Mouse (Mus musculus): ENCODE results near the gene Slc26a1.
"Not testable (repeated sequence)": the region's sequence is repeated elsewhere in the genome, so short reads cannot be mapped to it uniquely, and the experiment has no call there.

Gene Slc26a1

DNA sequence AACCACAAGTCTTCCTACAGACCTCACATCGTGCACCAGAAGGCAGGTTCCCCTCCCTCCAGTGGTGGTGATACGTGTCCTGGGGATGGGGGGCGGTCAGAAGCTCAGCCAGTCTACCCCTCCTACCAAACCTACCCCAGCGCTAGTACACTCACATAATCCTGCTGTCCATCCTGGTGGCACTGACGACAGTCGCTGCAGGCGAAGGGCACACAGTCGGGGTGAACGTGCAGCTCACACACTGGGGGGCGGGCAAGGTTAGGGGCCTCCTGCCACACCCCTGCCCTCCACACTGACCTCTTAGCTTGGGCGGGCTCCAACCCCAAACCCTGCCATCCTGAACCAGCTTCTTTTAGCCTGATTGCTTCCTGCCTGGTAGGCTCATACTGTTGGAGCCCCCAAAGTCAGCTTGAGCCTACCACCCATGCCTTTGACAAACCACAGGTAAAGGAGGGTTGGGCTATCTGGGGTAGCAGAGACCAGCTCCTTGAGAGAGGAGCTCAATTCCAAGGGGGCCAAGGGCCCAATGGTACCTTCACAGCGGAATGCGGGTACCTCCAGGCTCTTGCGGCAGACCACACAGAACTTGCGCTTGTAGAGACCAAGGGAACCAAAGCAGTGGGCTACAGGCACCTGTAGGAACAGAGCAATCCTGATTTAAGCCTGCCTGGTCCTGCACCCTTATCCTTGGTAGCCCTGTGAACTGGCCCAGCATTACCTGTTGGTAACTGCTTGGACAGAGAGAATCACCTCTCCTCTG lies 19.3 kb downstream of the Slc26a1 start:
- DNase-seq: no peak

DNA sequence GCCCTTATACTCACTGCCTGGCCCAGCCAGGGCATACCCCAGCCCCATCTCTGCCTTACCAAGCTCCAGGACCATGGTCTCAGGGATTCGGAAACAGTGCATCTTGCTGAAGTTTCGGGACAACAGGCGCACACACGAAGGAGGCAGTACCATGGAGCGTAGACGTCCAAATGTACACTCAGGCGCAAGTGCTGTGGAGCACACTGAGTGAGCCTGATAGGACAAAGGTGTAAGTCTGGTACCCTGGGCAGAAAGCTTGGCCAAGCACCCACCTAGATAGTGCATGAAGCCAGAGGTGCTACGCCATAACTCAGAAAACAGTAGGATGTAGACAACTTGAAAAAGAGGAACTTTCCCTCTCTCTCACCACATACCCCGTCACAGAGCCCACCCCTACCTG lies 20.0 kb downstream of the Slc26a1 start:
- no peak for DNase-seq

DNA sequence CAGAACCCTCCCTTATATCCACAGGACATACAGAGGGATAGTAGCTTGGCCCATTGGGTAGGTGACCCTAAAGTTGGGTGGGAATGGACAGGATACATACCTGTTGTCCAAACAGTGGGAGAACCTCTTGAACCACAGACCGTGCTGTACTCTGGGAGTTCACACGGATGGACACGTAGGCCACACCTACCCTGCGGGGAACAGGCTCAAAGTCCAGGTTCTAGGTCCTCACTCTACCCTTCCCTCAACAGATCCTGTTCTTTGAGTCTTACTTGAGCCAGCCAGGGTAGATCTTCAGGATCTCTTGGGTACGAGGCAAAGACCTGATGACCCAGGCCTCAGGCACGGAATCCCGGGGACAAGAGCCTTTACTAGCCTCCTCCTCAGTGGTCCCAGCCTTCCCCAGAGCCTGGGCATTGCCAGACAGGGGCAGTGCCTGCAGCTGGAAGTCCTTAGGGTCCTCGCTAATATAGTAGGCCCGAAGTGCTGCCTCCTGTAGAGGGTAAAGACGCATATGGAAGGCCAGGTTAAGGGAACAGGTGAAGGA lies 20.9 kb downstream of the Slc26a1 start:
- DNase-seq: no peak

DNA sequence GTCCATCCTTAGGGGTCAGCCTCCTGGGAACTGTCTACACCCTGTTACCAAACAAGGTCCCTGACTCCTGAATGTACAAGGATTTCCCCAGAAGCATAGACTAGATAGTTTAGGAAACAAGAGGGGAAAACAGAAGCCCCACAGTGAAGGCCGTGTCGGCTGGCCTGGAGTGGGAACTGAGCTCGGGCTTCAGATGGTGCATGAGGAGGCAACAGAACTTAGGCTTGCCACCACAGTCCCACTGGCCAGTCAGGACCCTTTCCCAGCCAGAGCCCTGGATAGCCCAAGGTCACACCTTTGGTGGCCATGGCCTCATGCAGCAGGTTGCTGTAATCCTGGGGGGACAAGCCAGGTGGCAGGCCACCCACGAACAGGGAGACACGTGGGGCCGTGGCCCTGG lies 22.0 kb downstream of the Slc26a1 start:
- DNase-seq: no peak

DNA sequence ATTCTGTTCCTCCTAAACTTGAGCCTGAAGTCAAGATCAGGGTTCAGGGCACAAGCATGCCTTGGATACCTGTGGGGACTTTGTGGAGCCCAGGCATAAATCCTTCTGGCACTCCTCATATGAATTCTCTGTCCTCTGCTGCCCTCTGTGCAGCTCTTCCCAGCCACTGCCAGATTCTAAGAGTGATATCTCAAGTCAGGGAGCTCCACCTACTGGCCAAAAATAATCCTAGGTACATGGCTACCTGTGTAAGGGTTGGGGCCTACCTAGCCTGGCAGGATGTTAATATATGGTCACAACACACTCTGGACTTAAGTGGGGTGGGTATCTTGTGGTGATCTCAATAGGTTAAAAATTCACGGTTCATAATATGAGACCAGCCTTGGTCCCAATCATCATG lies 23.5 kb downstream of the Slc26a1 start:
- DNase-seq: peak; percentile 71 to 85

DNA sequence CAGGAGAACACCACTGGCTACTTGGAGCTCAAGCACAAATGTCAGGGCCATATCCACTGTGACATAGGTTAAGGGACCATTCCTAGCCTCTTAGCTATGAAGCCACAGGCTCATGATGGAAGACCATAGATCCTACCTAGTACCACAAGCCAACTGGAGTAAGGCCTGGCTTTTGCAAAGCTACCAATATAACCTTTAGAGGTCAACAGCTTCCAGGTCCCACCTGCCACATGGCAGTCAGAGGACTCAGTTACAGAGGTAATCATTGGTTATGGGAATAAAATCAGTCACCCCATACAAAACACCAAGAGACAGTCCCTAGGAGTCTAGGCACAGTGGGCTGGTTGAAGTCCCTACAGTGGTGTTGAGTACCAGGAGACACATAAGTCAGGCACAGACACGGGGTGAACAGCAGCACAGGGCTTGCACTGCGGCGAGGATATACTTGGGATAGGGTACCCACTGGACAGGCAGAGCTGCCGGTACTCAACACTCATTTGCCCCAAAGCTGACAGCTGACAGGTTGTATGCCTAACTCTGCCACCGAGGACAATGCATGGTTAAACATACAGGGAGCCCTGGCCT lies 24.1 kb downstream of the Slc26a1 start:
- DNase-seq: no peak

DNA sequence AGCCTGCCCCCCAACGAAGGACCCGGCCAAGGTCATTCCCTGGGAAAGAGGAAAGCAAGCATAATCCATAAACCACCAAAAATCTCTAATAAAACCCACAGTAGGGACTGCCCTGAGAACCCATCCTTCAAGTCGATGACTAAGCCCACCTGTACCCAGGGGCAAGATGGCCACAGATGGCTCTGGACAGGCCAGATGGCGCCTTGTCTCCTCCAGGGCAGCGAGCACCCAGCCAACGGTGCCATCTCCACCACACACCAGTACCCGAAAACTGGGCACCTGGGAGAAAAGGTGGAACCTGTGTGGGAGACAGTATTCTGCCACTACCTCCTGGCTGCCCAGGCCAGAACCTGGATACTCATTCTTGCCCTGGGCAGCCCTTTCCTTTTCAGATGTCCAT lies 25.0 kb downstream of the Slc26a1 start:
- DNase-seq: peak; percentile 62 to 76

DNA sequence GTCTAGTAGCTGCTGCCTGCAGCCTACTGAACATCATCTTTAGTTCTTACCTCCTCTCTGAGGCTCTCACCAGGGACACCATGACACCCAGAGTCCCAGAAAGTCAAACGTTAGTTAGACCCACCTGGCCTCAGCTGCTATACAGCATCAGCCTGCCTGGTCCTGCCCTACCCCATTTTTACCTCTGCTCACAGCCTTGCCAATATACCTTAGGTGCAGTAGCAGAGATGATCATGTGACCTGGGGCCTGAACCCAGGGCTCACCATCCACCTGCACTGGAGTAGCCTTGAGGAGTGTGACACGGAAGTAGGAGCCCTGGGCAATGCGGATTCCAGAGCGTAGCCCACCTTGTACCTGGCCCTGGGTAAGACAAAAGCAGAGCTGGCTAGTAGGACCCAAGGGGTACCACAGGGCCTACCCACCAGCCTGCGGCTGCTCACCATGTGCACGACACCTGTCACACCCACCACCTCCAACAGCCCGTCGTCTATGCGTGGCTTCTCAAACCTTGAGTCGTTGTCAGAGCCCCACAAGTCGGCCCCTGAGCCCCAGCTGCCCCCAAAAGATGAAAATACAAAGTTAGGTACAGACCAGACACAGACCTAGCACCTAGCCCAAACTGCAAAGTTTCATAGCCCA lies 26.3 kb downstream of the Slc26a1 start:
- DNase-seq: no peak

DNA sequence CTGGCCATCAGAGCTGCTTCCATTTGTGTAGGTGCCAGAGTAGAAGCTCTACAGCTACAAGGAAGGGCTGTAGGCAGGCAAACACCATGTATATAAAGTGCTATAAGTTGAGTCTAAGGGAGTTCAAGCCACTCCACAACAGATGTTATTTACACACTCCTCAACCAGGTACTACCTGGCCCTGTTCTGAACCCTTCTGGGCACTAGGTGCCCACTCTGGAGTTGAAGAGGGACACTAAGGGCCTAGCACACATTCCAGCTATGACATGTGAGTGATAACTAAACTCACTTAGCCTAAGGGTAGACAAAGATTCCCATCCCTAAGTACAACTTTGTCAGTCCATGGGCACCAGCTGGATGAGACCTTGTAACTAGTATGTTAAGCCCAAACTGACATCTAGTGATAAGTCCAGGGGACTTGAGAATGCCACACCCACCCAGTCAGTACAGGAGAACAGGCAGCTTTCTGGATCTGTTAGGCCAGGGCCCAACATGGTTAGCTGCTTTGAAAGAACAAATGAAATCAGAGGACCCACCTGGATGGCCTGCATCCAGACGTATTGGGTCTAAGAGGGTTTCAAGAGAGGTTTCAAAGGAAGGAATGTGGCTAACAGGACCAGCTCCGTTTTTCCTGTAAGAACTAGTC lies 27.4 kb downstream of the Slc26a1 start:
- no peak for DNase-seq

DNA sequence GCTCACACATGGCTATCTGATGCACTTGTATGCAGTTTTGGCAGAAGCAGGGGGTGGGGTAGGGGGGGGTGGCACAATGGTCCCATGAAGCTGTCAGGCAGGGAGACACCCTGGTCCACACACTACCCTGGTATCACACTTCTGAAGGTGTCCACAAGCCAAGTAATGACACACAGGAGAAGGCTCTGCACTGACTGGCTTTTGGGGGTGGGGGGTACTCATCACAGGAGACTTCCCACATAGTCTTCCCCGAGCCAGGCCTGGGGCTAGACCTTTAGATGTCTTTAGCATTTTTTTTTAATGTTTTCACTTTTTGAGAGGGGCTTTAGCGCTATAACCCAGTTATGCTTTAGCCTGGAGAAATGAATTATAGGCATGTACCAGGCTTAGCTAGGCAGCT lies 28.1 kb downstream of the Slc26a1 start:
- DNase-seq: no peak

DNA sequence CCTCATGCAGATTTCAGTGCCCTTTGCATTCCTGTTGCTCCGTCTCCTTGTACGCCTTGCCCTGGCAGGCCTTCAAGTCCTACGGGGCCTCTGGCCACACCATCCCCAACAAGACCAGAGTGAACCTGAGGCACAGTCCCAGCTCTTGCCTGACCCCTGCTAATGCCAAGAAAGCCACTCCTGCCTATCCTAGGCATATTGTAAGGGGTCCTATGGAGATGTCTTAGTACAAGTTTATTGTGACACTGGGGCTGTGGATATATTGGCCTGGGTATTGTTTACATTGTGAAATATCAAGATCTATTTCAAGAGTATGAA lies 29.1 kb downstream of the Slc26a1 start:
- DNase-seq: no peak

DNA sequence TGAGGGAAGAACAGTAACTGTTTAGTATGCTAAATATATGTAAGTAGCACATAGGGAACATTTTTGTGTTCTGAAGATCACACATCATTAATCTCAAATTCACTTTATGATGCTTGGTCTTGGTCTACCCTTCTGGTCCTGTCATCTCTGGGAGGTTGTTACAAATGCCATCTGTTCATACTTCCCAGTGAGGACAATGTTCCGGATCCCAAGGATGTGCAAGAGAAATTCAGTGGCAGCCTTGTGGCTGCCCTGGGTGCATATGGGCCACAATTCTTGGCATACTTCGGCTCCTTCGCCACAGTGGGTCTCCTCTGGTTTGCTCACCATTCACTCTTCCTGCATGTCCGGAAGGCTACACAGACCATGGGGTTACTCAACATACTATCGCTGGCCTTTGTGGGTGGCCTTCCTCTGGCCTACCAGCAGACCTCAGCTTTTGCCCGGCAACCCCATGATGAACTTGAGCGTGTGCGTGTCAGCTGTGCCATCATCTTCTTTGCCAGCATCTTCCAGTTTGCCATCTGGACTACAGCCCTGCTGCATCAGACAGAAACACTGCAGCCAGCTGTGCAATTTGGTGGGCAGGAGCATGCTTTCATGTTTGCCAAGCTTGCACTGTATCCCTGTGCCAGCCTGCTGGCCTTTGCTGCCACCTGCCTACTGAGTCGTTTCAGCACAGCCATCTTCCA lies 29.6 kb downstream of the Slc26a1 start:
- peak; percentile 72 to 77 for DNase-seq

DNA sequence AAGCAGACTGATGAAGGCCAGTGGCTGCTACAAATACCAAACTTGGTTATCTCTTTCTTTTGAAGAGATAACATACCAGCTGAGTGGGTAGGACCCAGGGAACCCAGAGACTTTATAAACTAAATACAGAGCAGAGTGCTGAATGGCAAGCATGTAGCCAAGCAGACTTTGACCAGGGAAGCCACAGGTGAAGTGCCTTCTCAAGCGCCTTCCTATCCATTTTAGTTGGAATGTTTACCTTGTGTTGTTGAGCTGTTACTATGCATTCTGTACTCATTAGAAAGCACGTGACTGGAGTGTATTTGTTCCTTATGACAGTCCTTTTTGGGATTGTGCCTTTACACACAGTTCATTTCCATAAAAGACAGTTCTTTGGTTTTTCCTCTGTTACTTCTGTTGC lies 31.7 kb downstream of the Slc26a1 start:
- no peak for DNase-seq

DNA sequence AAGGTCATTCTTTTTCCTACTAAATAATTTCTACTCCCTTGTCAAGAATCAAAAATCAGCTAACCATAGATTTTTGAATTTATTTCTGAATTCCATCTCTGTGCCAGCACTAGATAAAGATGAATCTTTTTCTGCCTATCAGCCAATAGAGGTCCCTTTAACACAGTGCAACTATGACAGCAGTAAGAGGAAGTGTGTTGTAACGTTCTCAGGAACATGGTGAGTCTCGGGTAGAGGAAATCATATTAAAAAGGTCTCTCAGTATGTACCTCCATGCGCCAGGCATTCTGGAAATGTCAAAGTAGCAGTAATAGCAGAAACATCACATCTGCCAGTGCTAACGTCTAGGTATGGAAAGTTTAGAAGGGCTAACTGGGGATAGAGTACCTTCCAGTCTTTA lies 39.2 kb downstream of the Slc26a1 start:
- no peak for DNase-seq

DNA sequence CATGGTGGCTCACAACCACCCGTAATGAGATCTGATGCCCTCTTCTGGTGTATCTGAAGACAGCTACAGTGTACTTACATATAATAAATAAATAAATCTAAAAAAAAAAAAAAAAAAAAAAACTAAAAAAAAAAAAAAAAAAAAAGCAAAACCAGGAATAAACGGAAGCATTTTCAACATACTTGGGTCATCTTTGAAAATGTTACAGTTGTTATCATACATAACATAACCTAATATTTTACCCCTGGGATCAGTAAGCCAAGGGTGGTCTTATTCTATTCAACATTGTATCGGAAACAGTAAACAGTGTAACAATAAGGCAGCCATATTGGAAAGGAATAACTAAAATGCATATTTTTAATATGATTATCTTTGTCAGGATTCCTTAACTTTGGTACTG lies 41.3 kb downstream of the Slc26a1 start:
- DNase-seq: not testable (repeated sequence)

DNA sequence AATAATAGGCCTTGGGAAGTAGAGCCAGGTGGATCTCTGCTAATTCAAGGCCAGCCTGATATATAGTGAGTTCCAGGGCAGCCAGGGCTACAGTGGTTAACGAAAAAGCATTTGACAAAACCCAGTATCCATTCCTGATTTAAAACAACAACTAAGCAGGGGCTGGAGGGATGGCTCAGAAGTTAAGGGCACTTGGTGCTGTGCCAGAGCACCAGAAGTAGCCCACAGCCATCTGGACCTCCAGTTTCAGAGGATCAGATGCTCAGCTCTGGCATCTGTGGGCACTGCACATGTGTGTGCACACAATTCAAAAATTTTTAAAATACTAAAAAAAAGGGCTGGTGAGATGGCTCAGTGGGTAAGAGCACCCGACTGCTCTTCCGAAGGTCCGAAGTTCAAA lies 41.7 kb downstream of the Slc26a1 start:
- DNase-seq: no peak

DNA sequence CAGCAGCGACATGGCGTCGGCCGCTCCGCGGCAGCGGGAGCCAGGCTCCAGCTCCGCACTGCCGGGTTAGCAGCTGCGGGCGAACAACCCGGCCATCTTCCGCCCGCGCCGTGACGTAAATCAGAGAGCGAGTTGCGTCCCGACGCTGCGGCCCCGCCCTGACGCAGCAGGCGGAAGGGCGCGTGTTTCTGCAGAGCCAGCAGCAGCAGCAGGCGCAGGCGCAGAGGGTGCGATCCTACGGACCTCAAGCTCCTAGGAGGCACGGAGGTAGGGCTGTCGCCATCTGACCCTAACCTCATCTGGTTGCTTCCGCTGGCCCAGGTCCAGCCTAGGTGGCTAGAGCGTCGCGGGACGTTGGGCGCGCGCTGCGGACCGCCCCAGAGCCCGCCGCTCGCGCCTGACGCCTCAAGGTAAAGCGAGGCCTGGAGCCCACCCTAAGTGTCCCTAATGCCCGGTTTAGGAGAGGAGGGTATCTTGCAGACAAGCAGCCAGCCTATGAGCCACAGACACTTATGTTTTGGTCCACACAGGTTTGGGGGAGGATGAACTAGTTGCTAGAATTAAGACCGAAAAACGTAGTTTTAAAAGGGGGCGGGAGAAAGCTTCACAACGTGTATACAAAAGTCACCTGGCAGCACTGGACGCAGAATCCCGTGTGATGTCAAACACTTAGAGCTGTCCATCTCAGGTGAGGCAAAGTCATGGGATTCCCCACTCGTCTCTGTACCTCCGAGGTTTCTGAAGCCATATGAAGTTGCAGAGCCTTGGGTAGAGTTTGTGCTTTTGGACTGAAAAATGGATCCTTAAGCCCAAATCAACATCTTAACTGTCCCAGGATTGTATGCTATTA lies 45.5 kb downstream of the Slc26a1 start, which contains the start of the genes Gak and Tmem175:
Gene Gak (minus strand): TSS at position 122 of the 850 bp plus-strand sequence.
Gene Tmem175 (plus strand): TSS at position 137 of the 850 bp plus-strand sequence.
- DNase-seq: peak; percentile 95 to 96

DNA sequence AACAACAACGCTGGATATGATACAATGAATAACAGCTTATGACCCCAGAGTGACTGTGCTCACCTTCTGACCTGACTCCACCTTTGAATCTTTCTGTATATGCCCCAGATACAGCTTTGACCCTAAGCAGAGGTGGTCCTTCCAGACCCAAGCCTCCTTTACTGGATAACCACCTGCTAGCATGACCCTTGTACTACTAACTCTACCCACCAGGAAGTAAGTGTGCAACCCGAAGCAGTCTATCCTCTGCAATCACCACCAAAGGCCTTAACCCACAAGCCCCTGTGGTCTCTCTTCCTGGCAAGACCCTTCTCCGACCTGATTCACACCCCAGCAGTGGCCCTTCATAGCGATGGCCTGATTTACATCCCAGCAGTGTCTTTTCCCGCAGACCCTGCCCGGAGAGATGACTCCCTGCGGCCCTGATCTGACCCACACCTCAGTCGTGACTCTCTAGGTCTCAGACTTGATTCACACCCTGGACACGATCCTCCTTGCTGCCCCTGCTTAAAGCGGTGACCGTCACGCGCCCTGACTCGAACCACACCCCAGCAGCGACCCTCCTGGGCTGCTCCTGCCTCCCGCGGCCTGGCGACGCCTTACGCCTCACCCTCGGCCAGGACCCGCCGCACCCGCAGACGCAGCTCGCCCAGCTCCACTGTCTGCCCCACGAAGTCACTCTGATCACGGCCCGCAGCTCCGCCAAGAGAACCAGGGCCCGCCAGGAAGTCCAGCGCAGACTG lies 46.3 kb downstream of the Slc26a1 start:
- no peak for DNase-seq

DNA sequence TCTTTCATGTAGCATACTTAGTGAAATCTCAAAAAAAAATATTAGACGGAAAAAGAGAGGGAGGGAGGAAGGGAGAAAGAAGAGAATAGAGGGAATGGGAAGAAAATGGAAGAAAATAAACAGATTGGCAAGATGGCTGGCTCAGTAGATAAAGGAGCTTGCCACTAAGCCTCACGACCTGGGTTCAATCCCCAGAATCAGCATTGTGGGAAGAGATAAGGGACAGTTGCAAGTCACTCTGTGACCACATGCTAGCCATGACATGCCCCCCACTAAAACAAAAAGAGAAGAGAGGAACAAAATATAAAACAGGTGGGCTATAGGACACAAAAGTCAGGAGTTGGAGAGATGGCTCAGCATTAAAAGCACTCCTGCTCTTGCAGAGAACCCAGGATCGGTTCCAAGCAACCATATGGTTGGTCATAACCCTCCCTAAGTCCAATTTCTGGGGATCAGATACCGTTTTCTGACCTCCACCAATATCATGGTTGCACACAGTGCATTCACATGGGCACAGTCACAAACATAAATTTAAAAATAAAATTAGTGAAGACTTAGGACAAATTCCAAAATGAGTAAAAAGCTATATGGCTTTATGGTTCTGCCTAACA lies 49.2 kb downstream of the Slc26a1 start:
- DNase-seq: peak in 1 of 2 experiments; percentile 52

DNA sequence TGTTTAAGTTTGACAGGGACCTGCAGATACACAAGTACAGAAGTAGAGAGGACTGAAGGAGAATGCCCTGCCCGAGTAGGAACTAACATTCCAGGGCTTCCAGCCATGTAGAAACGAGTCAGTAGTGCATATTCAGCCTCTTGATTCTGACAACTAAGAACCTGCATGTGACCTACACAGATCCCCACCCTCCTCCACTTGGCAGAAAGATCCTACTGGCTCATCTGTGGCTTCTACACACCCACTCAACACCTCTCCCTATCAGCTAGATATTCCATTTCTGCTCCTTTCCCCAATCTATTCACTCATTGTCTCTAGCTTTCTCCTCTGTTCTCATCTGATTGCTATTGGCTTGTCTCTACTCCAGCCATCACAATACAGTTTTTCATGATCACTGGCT lies 53.5 kb downstream of the Slc26a1 start:
- DNase-seq: no peak
